Mouse (Mus musculus) cortical plate, adult 2 months (tissue): ENCODE measurements around the gene Smim8.

ENCODE experiments used
- CTCF ChIP-seq: fragments of 200-500 bp; IDR thresholded peaks from 2 replicates; pipeline ENCODE4 v1.5.1; 2011; ENCODE audit warnings: mild to moderate bottlenecking, control low read depth, low read length; ENCODE audit not compliant: insufficient read depth; ENCODE audit errors: extremely low read depth
- POLR2A ChIP-seq: fragments of 200-500 bp; IDR thresholded peaks from 2 replicates; pipeline ENCODE4 v1.6.1; 2011; ENCODE audit warnings: mild to moderate bottlenecking, low read length, control low read depth; ENCODE audit not compliant: insufficient read depth; ENCODE audit errors: extremely low read depth

GRCm38 (mm10) chr4:34729851-34730341, 48.3 kb downstream of the Smim8 start, which contains the start of gene Cfap206:
- TF ChIP-seq POLR2A = no peak
- TF ChIP-seq CTCF = no peak
